Mouse (Mus musculus) hindbrain, postnatal 0 days (tissue): ENCODE measurements around the gene Med16. TPM values are rescaled to one million over a fixed set of nuclear protein-coding genes. Genes with fewer than 3 reads are reported as not detected.

Experiments
- ATAC-seq: fragments of 200-750 bp; cut with Nextera tagmentation; 2 replicates; pipeline ENCODE4 v1.8.0; 2017; ENCODE audit warnings: mild to moderate bottlenecking, moderate TSS enrichment, moderate library complexity
- DNase-seq: peaks from one replicate; pipeline ENCODE4 v3.0.0-alpha.2; 2015; ENCODE audit warnings: low spot score
- H3K27ac ChIP-seq: fragments of 300-500 bp; sonication (generic); 2 replicates; pipeline ENCODE4 v1.5.1; 2014; ENCODE audit warnings: mild to moderate bottlenecking
- H3K27me3 ChIP-seq: fragments of 300-500 bp; sonication (generic); 2 replicates; pipeline ENCODE4 v1.6.1; 2014; ENCODE audit warnings: low read length, mixed read lengths; ENCODE audit not compliant: insufficient read depth
- H3K36me3 ChIP-seq: fragments of 300-500 bp; sonication (generic); 2 replicates; pipeline ENCODE4 v1.6.1; 2014; ENCODE audit warnings: low read length, mixed read lengths; ENCODE audit not compliant: insufficient read depth
- H3K4me1 ChIP-seq: fragments of 300-500 bp; sonication (generic); 2 replicates; pipeline ENCODE4 v1.6.1; 2014; ENCODE audit warnings: antibody characterized with exemption, low read length, mixed read lengths; ENCODE audit not compliant: insufficient read depth
- H3K4me2 ChIP-seq: fragments of 300-500 bp; sonication (generic); 2 replicates; pipeline ENCODE4 v1.6.1; 2014; ENCODE audit warnings: low read depth, mild to moderate bottlenecking, low read length, moderate library complexity, mixed read lengths
- H3K4me3 ChIP-seq: fragments of 300-500 bp; sonication (generic); 2 replicates; pipeline ENCODE4 v1.5.1; 2014; ENCODE audit warnings: low read length
- H3K9ac ChIP-seq: fragments of 300-500 bp; sonication (generic); replicated peaks from 2 replicates; pipeline ENCODE4 v1.6.1; 2014; ENCODE audit warnings: mild to moderate bottlenecking, low read length, moderate library complexity, mixed read lengths
- H3K9me3 ChIP-seq: fragments of 300-500 bp; sonication (generic); 2 replicates; pipeline ENCODE4 v1.6.1; 2016; ENCODE audit warnings: low read length, mixed read lengths
- CTCF ChIP-seq: IDR thresholded peaks from 2 replicates; pipeline ENCODE4 v1.5.1; 2016; ENCODE audit warnings: antibody characterized with exemption, control low read depth, low read depth
- WGBS: fragments of 180-500 bp; shearing (Covaris S2); extraction: QIAGEN DNeasy Blood & Tissue Kit; methylation state at CpG from one replicate; pipeline ENCODE4 v1.1.7; 2014; 5-methylcytosine and 5-hydroxymethylcytosine counted together
- polyA plus RNA-seq: library from polyadenylated mRNA; unstranded; fragments of >200 nt; fragmentation: Nextera tagmentation; extraction: Ambion mirVana; gene quantifications from 2 replicates; pipeline ENCODE4 v1.2.1, GENCODE M21; 2015
- total RNA-seq: library from RNA; depleted of rRNA; stranded (reverse); fragments of >200 nt; gene quantifications from 2 replicates; pipeline ENCODE4 v1.2.3, GENCODE M21; 2014

Gene Med16
- total and polyA plus RNA-seq, 2 experiments from 2014 or later, result 48.4 to 82.2 TPM

DNA sequence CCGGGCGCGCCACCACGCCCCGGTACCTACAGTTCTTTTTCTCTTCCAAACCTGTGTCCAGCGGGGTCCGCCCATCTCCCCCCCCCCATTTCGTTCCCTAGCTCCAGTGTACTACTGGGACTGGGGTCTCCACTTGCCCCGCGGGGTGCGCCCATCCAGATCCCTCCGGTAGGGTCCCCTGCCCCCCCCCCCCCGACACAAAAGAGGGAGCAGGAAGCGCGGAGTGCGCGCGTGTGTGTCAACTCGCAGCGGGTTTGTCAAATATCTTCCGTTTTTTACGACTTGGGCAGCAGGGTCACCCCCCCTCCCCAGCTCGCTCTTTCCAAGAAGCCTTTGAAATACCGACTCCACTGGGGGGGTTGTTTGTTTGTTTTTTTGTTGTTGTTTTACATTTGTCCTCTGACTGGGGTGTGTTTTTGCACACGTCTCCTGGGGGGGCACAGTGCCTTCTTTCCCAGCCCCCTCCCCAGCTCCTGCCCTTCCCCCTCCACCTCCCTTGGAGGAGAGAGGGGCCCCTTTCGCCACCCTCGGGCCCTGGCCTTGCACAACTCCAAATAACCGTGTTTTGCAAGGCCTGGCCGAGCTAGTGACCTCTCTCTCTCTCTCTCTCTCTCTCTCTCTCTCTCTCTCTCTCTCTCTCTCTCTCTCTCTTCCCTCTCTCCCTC is 19.4 kb upstream of the Med16 start:
- DNase-seq, result peak; percentile 46

GRCm38 (mm10) chr10:79927324-79928029 is 18.8 kb upstream of the Med16 start:
- peak overlapping the region; percentile 76 for H3K9ac ChIP-seq
- under 1% methylated on average over 54 of the region's 54 CpGs for WGBS
- H3K36me3 ChIP-seq, result no peaks in the 10 kb centered on the region
- peak; percentile 31 for ATAC-seq
- peak overlapping the region; percentile 96 for H3K4me2 ChIP-seq
- DNase-seq, result peak; percentile 60
- peak; percentile 48 for TF ChIP-seq CTCF
- H3K27ac ChIP-seq, result peak overlapping the region; percentile 88
- H3K9me3 ChIP-seq, result no peaks in the 10 kb centered on the region
- peak overlapping the region; percentile 86 for H3K4me3 ChIP-seq
- 0 out of 2 replicates have a peak, but pooled peaks cover 3% of the 10 kb centered on the region for H3K4me1 ChIP-seq
- peaks cover 9% of the 10 kb centered on the region for H3K27me3 ChIP-seq

More for the DNA sequence above, 19.4 kb upstream of the Med16 start:
- Histone ChIP-seq H3K4me1 (0 out of 2 replicates have a peak, but pooled peaks cover 9% of the 10 kb centered on the region), H3K27me3 (peaks cover 2% of the 10 kb centered on the region; the same call in 1 of the 2 replicates), H3K4me2 (peak overlapping the region; percentile 96), H3K9me3 (no peaks in the 10 kb centered on the region), H3K9ac (peak overlapping the region; percentile 76), H3K27ac (peak overlapping the region; percentile 88), H3K4me3 (peak overlapping the region; percentile 86), H3K36me3 (no peaks in the 10 kb centered on the region)
- no peak for TF ChIP-seq CTCF
- 3% methylated on average over 23 of the region's 29 CpGs for WGBS
- no peak for ATAC-seq

GRCm38 (mm10) chr10:79926491-79927323 is 18.0 kb upstream of the Med16 start, which contains the start of gene Arid3a:
Gene Arid3a, plus strand, starts transcription at chr10:79927043.
- H3K4me1 ChIP-seq, result 0 out of 2 replicates have a peak, but pooled peaks cover 4% of the 10 kb centered on the region
- ATAC-seq, result peak; percentile 80
- under 1% methylated on average over 63 of the region's 63 CpGs for WGBS
- peak within 1 kb of the TSS; percentile 86 for H3K4me3 ChIP-seq
- DNase-seq, result peak; percentile 95
- no peaks in the 10 kb centered on the region for H3K9me3 ChIP-seq
- no peaks in the 10 kb centered on the region for H3K36me3 ChIP-seq
- H3K27ac ChIP-seq, result peak within 1 kb of the TSS; percentile 88
- peaks cover 17% of the 10 kb centered on the region for H3K27me3 ChIP-seq
- peak within 1 kb of the TSS; percentile 76 for H3K9ac ChIP-seq
- no peak; the same call in 1 of the 2 replicates for TF ChIP-seq CTCF
- peak within 1 kb of the TSS; percentile 96 for H3K4me2 ChIP-seq

GRCm38 (mm10) chr10:79925785-79926490 is 17.2 kb upstream of the Med16 start:
- peak overlapping the region; percentile 88; the same call in 1 of the 2 replicates for H3K27ac ChIP-seq
- peak overlapping the region; percentile 96 for H3K4me2 ChIP-seq
- WGBS, result 10% methylated on average over 15 of the region's 15 CpGs

DNA sequence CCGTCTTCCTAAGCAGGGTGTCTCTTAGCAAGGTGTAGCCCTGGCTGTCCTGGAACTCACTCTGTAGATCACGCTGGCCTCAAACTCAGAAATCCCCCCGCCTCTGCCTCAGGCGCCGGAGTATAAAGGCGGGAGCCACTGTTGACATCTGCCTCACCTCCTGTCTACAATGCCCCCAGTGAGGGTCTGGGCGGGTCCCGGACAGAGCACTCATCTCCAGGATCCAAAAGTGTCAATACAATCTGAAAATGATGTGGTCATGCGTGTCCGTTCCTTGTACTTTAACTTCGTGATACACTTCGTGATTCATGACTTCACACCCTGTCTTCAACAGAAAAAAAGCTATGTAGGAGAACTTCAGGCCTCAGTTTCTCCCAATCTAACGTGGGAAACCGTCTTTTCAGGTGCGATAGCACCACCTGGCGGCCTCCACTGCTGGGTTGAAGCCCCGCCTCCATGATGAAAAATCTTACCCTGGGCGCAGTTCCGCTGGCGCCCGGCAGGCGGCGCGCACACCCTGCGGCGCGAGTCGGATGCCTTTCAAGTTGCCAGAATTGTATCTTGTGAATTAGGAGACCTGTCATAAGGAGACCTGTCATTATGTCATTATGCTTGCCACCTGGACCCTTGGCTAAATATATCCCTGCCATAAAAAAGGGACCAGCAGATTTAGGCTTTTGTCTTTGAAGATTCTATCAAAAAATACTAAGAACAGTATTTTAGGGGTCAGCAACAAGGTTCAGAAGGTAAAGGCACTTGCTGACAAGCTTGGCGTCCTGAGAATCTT is 16.5 kb upstream of the Med16 start:
- no peaks in the 10 kb centered on the region for H3K9me3 ChIP-seq
- no peak overlapping the region for H3K27ac ChIP-seq
- H3K4me3 ChIP-seq, result no peak overlapping the region
- WGBS, result 10% methylated on average over 29 of the region's 29 CpGs
- peak overlapping the region; percentile 96 for H3K4me2 ChIP-seq
- H3K36me3 ChIP-seq, result no peaks in the 10 kb centered on the region
- peak; percentile 3; the same call in 1 of the 2 replicates for ATAC-seq
- peaks cover 13% of the 10 kb centered on the region; the same call in 1 of the 2 replicates for H3K4me1 ChIP-seq
- TF ChIP-seq CTCF, result peak; percentile 100
- H3K9ac ChIP-seq, result no peak overlapping the region
- peak; percentile 94 for DNase-seq
- H3K27me3 ChIP-seq, result peaks cover 30% of the 10 kb centered on the region

More at GRCm38 (mm10) chr10:79925785-79926490, 17.2 kb upstream of the Med16 start:
- H3K4me1 ChIP-seq, result 0 out of 2 replicates have a peak, but pooled peaks cover 9% of the 10 kb centered on the region
- no peaks in the 10 kb centered on the region for H3K9me3 ChIP-seq
- no peak for TF ChIP-seq CTCF
- H3K27me3 ChIP-seq, result peaks cover 23% of the 10 kb centered on the region
- peak overlapping the region; percentile 86 for H3K4me3 ChIP-seq
- ATAC-seq (no peak), DNase-seq (no peak)
- no peaks in the 10 kb centered on the region for H3K36me3 ChIP-seq
- peak overlapping the region; percentile 76 for H3K9ac ChIP-seq
